Mouse (Mus musculus) kidney, embryonic 15.5 days (tissue): ENCODE data around the gene Sgip1. TPM values are rescaled to one million over a fixed set of nuclear protein-coding genes. Genes with fewer than 3 reads are reported as not detected.

Experiments used
- ATAC-seq: fragments of 200-750 bp; cut with Nextera tagmentation; replicated peaks from 2 replicates; pipeline ENCODE4 v1.8.0; 2017; ENCODE audit warnings: moderate TSS enrichment; ENCODE audit not compliant: low FRiP score
- H3K27ac ChIP-seq: fragments of 300-500 bp; sonication (generic); 2 replicates; pipeline ENCODE4 v1.5.1; 2015; ENCODE audit warnings: mild to moderate bottlenecking, inconsistent platforms
- H3K27me3 ChIP-seq: fragments of 300-500 bp; sonication (generic); 2 replicates; pipeline ENCODE4 v1.6.1; 2015; ENCODE audit warnings: inconsistent platforms
- H3K36me3 ChIP-seq: fragments of 300-500 bp; sonication (generic); 2 replicates; pipeline ENCODE4 v1.6.1; 2015; ENCODE audit warnings: inconsistent platforms
- H3K4me1 ChIP-seq: fragments of 300-500 bp; sonication (generic); 2 replicates; pipeline ENCODE4 v1.6.1; 2015; ENCODE audit warnings: inconsistent platforms
- H3K4me2 ChIP-seq: fragments of 300-500 bp; sonication (generic); 2 replicates; pipeline ENCODE4 v1.6.1; 2015; ENCODE audit warnings: moderate library complexity, mild to moderate bottlenecking, inconsistent platforms
- H3K4me3 ChIP-seq: fragments of 300-500 bp; sonication (generic); replicated peaks from 2 replicates; pipeline ENCODE4 v1.5.1; 2015; ENCODE audit warnings: mild to moderate bottlenecking, inconsistent platforms
- H3K9ac ChIP-seq: fragments of 300-500 bp; sonication (generic); 2 replicates; pipeline ENCODE4 v1.6.1; 2015; ENCODE audit warnings: mild to moderate bottlenecking, inconsistent platforms
- H3K9me3 ChIP-seq: fragments of 300-500 bp; sonication (generic); replicated peaks from 2 replicates; pipeline ENCODE4 v1.6.1; 2016; ENCODE audit warnings: inconsistent platforms
- WGBS: fragments of 180-500 bp; shearing (Covaris S2); methylation state at CpG from one replicate; pipeline ENCODE4 v1.1.7; 2015; ENCODE audit warnings: mixed read lengths; 5-methylcytosine and 5-hydroxymethylcytosine counted together
- polyA plus RNA-seq: library from polyadenylated mRNA; unstranded; fragments of >200 nt; fragmentation: Nextera tagmentation; extraction: Ambion mirVana; gene quantifications from 2 replicates; pipeline ENCODE4 v1.2.1, GENCODE M21; 2015

Sgip1 gene
- polyA plus RNA-seq, 1 experiment from 2014 or later = 8.8 TPM

DNA sequence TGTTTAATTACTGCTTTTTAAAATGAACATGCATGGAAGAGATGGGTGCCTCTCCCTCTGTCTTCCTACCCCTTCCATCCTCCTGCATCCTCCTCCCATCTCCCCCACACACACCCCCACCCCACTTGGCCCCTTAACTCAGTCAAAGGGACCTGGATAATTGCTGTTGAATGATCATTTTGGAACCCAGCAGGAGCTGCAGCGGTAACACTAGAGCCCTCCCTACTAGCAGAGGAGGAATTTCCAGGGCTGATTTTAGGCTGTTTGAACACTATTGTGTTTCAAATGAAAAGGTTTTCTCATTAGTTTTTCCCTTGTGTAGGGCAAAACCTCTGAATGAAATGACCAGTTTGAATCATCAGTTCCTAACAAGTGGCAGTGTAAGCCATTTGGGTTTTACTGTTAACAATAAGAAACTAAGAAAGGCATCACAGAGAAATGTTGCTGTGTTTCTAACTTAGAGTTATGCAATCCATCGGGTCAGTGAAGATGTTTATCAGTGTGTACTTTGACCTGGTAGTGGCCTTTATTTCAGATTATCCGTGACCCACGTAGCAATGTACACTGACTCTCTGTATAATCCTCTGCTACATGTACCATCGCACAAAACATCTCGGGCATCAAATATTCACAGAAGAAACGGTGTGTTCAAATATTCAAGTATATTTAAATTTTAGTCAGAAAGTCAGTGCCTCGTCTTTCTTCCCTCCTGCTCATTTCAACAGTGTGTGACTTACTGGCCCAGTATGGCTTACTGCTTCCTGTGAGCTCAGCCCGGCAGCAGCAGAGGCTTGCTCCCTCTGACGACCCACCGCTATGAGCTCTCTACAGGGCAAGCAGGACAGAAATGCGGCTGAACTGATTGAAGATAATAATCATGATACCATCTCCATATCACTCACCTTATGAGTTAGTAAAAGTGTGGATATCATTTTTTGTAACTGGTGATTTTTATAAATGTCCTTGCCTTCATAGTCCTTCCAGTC is 235.5 kb downstream of the Sgip1 start:
- Histone ChIP-seq H3K9ac (no peak overlapping the region), H3K4me3 (no peak overlapping the region), H3K4me1 (peaks cover 11% of the 10 kb centered on the region), H3K36me3 (no peaks in the 10 kb centered on the region), H3K27me3 (peaks cover 31% of the 10 kb centered on the region), H3K4me2 (no peak overlapping the region), H3K27ac (no peak overlapping the region), H3K9me3 (no peaks in the 10 kb centered on the region)
- 44% methylated on average over 12 of the region's 12 CpGs for WGBS
- no peak for ATAC-seq

DNA sequence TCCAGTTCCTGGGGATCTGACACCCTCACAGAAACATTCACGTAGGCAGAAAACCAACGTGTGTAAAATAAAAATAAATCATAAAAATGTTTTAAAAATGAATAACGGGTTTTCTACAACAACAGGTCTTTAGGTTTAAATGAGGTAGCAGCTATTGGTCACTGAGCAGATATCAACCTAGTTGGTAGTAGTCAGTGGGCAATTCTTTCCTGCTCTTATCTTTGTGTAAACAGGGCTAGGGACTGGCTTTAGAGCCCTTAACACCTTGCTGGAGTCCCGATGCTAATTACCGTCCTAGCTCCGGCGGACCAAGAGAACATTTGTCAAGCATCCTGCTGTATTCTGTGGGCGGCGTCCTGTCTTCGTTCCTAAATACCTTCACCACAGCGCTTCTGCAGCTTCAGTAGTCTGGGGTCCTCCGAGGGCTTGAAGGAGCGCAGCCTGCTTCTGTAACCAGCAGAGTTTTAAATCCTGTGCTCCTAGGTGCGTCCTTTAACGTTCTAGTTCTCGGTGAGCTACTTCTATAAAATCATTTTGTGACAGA is 236.8 kb downstream of the Sgip1 start:
- no peaks in the 10 kb centered on the region for H3K36me3 ChIP-seq
- H3K27ac ChIP-seq = no peak overlapping the region
- no peak for ATAC-seq
- H3K4me2 ChIP-seq = peak overlapping the region; percentile 64
- no peak overlapping the region for H3K9ac ChIP-seq
- 10% methylated on average over 16 of the region's 16 CpGs for WGBS
- peak overlapping the region; percentile 25 for H3K4me3 ChIP-seq
- H3K27me3 ChIP-seq = peaks cover 31% of the 10 kb centered on the region
- no peaks in the 10 kb centered on the region for H3K9me3 ChIP-seq
- H3K4me1 ChIP-seq = peaks cover 11% of the 10 kb centered on the region

DNA sequence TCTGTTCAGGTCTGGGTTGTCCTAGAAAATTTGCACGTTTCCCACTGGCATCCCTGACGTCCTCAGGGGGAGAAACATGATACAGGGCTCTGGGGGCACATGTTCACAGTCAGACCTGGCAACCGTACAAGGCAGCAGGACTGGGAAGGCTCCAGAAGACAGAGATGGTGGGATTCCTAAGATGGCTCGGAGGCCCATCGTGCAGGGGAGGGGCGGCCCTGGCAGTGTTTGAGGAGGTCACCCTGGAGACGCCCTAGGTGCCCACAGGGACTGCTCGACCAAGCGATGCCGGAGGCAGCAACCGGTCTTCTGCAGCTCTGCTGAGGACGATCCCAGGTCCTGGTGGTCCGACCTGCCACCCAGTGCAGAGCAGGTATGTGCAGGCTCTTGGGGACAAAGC is 237.3 kb downstream of the Sgip1 start, which contains the start of gene Tctex1d1:
Tctex1d1 (plus strand) TSS at position 167 of the 400 bp plus-strand sequence.
- Histone ChIP-seq H3K4me1 (peaks cover 11% of the 10 kb centered on the region), H3K36me3 (no peaks in the 10 kb centered on the region), H3K27ac (no peak within 1 kb of the TSS), H3K9ac (no peak within 1 kb of the TSS), H3K9me3 (no peaks in the 10 kb centered on the region), H3K27me3 (peaks cover 31% of the 10 kb centered on the region), H3K4me3 (peak within 1 kb of the TSS; percentile 32), H3K4me2 (peak within 1 kb of the TSS; percentile 64)
- 2% methylated on average over 13 of the region's 13 CpGs for WGBS
- ATAC-seq = peak; percentile 79

DNA sequence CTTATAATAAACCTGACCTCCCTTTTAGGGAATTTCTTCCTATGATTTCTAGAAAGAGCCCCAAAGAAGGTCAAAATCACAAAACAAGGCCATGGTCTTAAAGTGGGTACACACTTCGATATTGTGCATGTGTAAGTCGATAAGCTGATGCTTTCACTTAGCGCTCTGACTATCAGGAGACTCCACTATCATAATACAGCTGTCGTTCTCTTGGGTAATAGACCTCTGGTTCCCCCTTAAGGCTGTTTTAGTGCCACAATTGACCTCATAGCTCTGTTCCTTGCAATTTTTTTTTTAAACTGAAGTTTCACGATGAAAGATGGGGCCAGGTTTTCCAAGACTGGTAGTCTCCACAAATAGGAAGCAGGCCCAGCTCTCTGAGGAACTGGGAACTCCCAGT is 238.3 kb downstream of the Sgip1 start:
- no peak overlapping the region for H3K9ac ChIP-seq
- no peak for ATAC-seq
- peaks cover 11% of the 10 kb centered on the region for H3K4me1 ChIP-seq
- WGBS = 56% methylated on average over 5 of the region's 5 CpGs
- H3K27me3 ChIP-seq = peaks cover 31% of the 10 kb centered on the region
- H3K9me3 ChIP-seq = no peaks in the 10 kb centered on the region
- H3K36me3 ChIP-seq = no peaks in the 10 kb centered on the region
- peak overlapping the region; percentile 32; the same call in 1 of the 2 replicates for H3K4me3 ChIP-seq
- no peak overlapping the region for H3K27ac ChIP-seq
- peak overlapping the region; percentile 64 for H3K4me2 ChIP-seq

DNA sequence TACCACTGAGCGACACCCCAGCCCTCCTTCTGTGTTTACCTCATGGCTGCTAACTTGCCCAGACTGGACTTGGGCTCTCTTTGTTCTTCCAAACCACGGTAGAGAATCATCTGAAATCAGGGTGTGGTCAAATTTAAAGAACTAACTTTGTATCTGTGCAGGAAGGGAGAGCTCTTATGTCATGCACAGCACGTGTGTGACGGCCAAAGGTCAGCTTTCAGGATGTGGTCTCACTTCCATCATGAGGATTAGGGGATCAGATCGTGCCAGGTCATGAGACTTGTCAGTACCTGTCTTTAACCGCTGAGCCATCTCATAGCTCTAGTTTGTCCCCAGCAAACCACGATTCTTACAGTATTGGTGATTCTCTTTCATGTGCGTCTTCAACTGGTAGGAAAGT is 240.6 kb downstream of the Sgip1 start:
- H3K4me3 ChIP-seq = no peak overlapping the region
- ATAC-seq = no peak
- H3K9ac ChIP-seq = no peak overlapping the region
- no peak overlapping the region for H3K27ac ChIP-seq
- WGBS = 83% methylated on average over 8 of the region's 8 CpGs
- H3K4me2 ChIP-seq = no peak overlapping the region
- H3K9me3 ChIP-seq = no peaks in the 10 kb centered on the region
- H3K36me3 ChIP-seq = no peaks in the 10 kb centered on the region
- H3K27me3 ChIP-seq = peaks cover 27% of the 10 kb centered on the region
- peaks cover 11% of the 10 kb centered on the region for H3K4me1 ChIP-seq

DNA sequence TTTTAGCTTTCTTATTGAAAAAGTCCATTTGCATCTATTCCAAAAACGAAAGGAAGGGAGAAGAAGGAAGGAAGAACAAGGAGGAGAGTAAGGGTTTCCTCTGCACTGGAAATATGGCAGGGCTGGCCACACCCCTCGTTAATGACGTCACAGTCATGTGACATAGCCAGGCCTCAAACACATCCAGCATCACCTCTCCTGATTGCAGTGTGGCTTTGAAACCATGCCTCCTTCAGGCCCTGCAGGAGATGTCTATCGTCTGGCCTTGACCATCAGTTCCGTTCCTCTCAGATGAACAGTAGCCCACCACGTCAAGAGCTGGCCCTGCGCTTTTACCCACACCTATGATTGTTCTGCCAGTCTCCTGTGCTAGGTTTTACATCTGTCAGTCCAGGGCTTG is 245.1 kb downstream of the Sgip1 start:
- WGBS = 70% methylated on average over 7 of the region's 7 CpGs
- Histone ChIP-seq H3K9me3 (no peaks in the 10 kb centered on the region), H3K9ac (no peak overlapping the region), H3K4me2 (no peak overlapping the region), H3K27me3 (no peaks in the 10 kb centered on the region), H3K27ac (no peak overlapping the region), H3K36me3 (no peaks in the 10 kb centered on the region), H3K4me1 (no peaks in the 10 kb centered on the region), H3K4me3 (no peak overlapping the region)
- ATAC-seq = no peak

- no peaks in the 10 kb centered on the region for H3K36me3 ChIP-seq
- peak; percentile 71 for ATAC-seq
- no peaks in the 10 kb centered on the region for H3K4me1 ChIP-seq
- no peak overlapping the region for H3K4me3 ChIP-seq
- 1% methylated on average over 2 of the region's 2 CpGs for WGBS
- no peaks in the 10 kb centered on the region for H3K9me3 ChIP-seq
- H3K27ac ChIP-seq = no peak overlapping the region
- no peak overlapping the region for H3K9ac ChIP-seq
- H3K27me3 ChIP-seq = no peaks in the 10 kb centered on the region
- no peak overlapping the region for H3K4me2 ChIP-seq
These were observed 245.8 kb downstream of the Sgip1 start for GRCm38 (mm10) chr4:102986917-102987316.

GRCm38 (mm10) chr4:102987325-102987724 is 246.2 kb downstream of the Sgip1 start:
- no peak overlapping the region for H3K9ac ChIP-seq
- no peak overlapping the region for H3K4me3 ChIP-seq
- no peak overlapping the region for H3K27ac ChIP-seq
- H3K9me3 ChIP-seq = no peaks in the 10 kb centered on the region
- no peak for ATAC-seq
- 70% methylated on average over 4 of the region's 4 CpGs for WGBS
- no peaks in the 10 kb centered on the region for H3K36me3 ChIP-seq
- no peak overlapping the region for H3K4me2 ChIP-seq
- no peaks in the 10 kb centered on the region for H3K27me3 ChIP-seq
- H3K4me1 ChIP-seq = no peaks in the 10 kb centered on the region

- Histone ChIP-seq H3K9ac (no peak overlapping the region), H3K27ac (no peak overlapping the region), H3K4me2 (no peak overlapping the region), H3K36me3 (no peaks in the 10 kb centered on the region), H3K4me1 (no peaks in the 10 kb centered on the region), H3K9me3 (no peaks in the 10 kb centered on the region), H3K4me3 (no peak overlapping the region), H3K27me3 (no peaks in the 10 kb centered on the region)
- WGBS = 90% methylated on average over 2 of the region's 2 CpGs
- ATAC-seq = no peak
These were observed 246.7 kb downstream of the Sgip1 start for GRCm38 (mm10) chr4:102987756-102988155.

- H3K4me2 ChIP-seq = no peak overlapping the region
- 74% methylated on average over 6 of the region's 6 CpGs for WGBS
- H3K27me3 ChIP-seq = no peaks in the 10 kb centered on the region
- no peak for ATAC-seq
- no peak overlapping the region for H3K9ac ChIP-seq
- H3K27ac ChIP-seq = no peak overlapping the region
- H3K9me3 ChIP-seq = no peaks in the 10 kb centered on the region
- H3K4me1 ChIP-seq = no peaks in the 10 kb centered on the region
- H3K36me3 ChIP-seq = no peaks in the 10 kb centered on the region
- H3K4me3 ChIP-seq = no peak overlapping the region
These were observed 247.4 kb downstream of the Sgip1 start for GRCm38 (mm10) chr4:102988526-102988925.

GRCm38 (mm10) chr4:102989391-102989790 is 248.3 kb downstream of the Sgip1 start:
- Histone ChIP-seq H3K27ac (no peak overlapping the region), H3K4me3 (no peak overlapping the region), H3K9ac (no peak overlapping the region), H3K9me3 (no peaks in the 10 kb centered on the region), H3K36me3 (no peaks in the 10 kb centered on the region), H3K4me1 (no peaks in the 10 kb centered on the region), H3K27me3 (no peaks in the 10 kb centered on the region), H3K4me2 (no peak overlapping the region)
- WGBS = 76% methylated on average over 5 of the region's 5 CpGs
- no peak for ATAC-seq

- WGBS = 79% methylated on average over 4 of the region's 4 CpGs
- no peaks in the 10 kb centered on the region for H3K27me3 ChIP-seq
- H3K4me3 ChIP-seq = no peak overlapping the region
- no peaks in the 10 kb centered on the region for H3K36me3 ChIP-seq
- H3K4me2 ChIP-seq = no peak overlapping the region
- H3K4me1 ChIP-seq = no peaks in the 10 kb centered on the region
- no peak for ATAC-seq
- H3K27ac ChIP-seq = no peak overlapping the region
- H3K9me3 ChIP-seq = no peaks in the 10 kb centered on the region
- no peak overlapping the region for H3K9ac ChIP-seq
These were observed 248.9 kb downstream of the Sgip1 start for GRCm38 (mm10) chr4:102990016-102990415.
